Mouse (Mus musculus) C2C12 (cell line): ENCODE measurements around the gene Foxa2. TPM values are rescaled to one million over a fixed set of nuclear protein-coding genes. Genes with fewer than 3 reads are reported as not detected.
A peak's percentile ranks its signal among the peaks of the same experiment; 100 is the strongest.

Experiments
- H3K27me3 ChIP-seq: one replicate; pipeline ENCODE4 v1.6.1; 2011; ENCODE audit not compliant: control insufficient read depth, insufficient read depth, insufficient read length
- H3K36me3 ChIP-seq: one replicate; pipeline ENCODE4 v1.6.1; 2011; ENCODE audit not compliant: control insufficient read depth, insufficient read depth
- H3K4me3 ChIP-seq: one replicate; pipeline ENCODE4 v1.5.1; 2011; ENCODE audit warnings: mild to moderate bottlenecking, control low read depth; ENCODE audit not compliant: poor library complexity, insufficient read depth, severe bottlenecking
- H3K79me2 ChIP-seq: one replicate; pipeline ENCODE4 v1.6.1; 2011; ENCODE audit not compliant: control insufficient read depth, insufficient read depth
- H3K79me3 ChIP-seq: one replicate; pipeline ENCODE4 v1.6.1; 2011; ENCODE audit warnings: low read depth, control low read depth
- H3ac ChIP-seq: one replicate; pipeline ENCODE3; 2011; ENCODE audit warnings: low read depth; ENCODE audit not compliant: control insufficient read depth, insufficient read length
- CEBPB ChIP-seq: IDR thresholded peaks from one replicate; pipeline ENCODE4 v1.6.1; 2011; ENCODE audit warnings: low read depth, mild to moderate bottlenecking, control low read depth, moderate library complexity
- CTCF ChIP-seq: IDR thresholded peaks from one replicate; pipeline ENCODE4 v1.5.1; 2011; ENCODE audit not compliant: control insufficient read depth, insufficient read depth, insufficient read length
- FOSL1 ChIP-seq: IDR thresholded peaks from one replicate; pipeline ENCODE4 v1.8.0; 2011; ENCODE audit warnings: mild to moderate bottlenecking, low read length; ENCODE audit not compliant: poor library complexity, insufficient read depth, severe bottlenecking
- MAX ChIP-seq: IDR thresholded peaks from one replicate; pipeline ENCODE4 v1.6.1; 2011; ENCODE audit warnings: mild to moderate bottlenecking, control low read depth
- MYOD1 ChIP-seq: IDR thresholded peaks from one replicate; pipeline ENCODE4 v1.6.1; 2011; ENCODE audit warnings: low read depth; ENCODE audit not compliant: control insufficient read depth, insufficient read length
- MYOG ChIP-seq: IDR thresholded peaks from one replicate; pipeline ENCODE4 v1.6.1; 2011; ENCODE audit not compliant: control insufficient read depth, insufficient read length; ENCODE audit errors: extremely low read depth
- USF1 ChIP-seq: IDR thresholded peaks from one replicate; pipeline ENCODE4 v1.6.1; 2011; ENCODE audit warnings: low read depth, mild to moderate bottlenecking, control low read depth, moderate library complexity
- polyA plus RNA-seq: library from polyadenylated mRNA; unstranded; fragments of >200 nt; fragmentation: generic; extraction: Trizol; gene quantifications from one replicate; pipeline ENCODE4 v1.2.1, GENCODE M21; 2012; ENCODE audit warnings: missing spikeins

The Foxa2 gene
- polyA plus RNA-seq, 1 experiment = 3.6 TPM

GRCm38 (mm10) chr2:148044877-148045539 is 1.8 kb downstream of the Foxa2 start:
- peaks cover 13% of the 10 kb centered on the region for H3K27me3 ChIP-seq
- H3K79me3 ChIP-seq = peaks cover 2% of the 10 kb centered on the region
- peaks cover 9% of the 10 kb centered on the region for H3K79me2 ChIP-seq
- peaks cover 13% of the 10 kb centered on the region for H3K36me3 ChIP-seq
- peak overlapping the region; percentile 51 for H3K4me3 ChIP-seq
- TF ChIP-seq CEBPB (no peak), MYOG (no peak), FOSL1 (no peak), MAX (no peak), CTCF (no peak)
- H3ac ChIP-seq = peak overlapping the region; percentile 68

GRCm38 (mm10) chr2:148043976-148044876 is 2.5 kb downstream of the Foxa2 start:
- Histone ChIP-seq H3K36me3 (peaks cover 13% of the 10 kb centered on the region), H3ac (no peak overlapping the region), H3K4me3 (peak overlapping the region; percentile 51), H3K79me2 (peaks cover 9% of the 10 kb centered on the region), H3K79me3 (peaks cover 2% of the 10 kb centered on the region), H3K27me3 (peaks cover 21% of the 10 kb centered on the region)
- TF ChIP-seq MAX = no peak
- TF ChIP-seq MYOD1 = no peak
- TF ChIP-seq CTCF = no peak
- no peak for TF ChIP-seq USF1
- no peak for TF ChIP-seq MYOG
- TF ChIP-seq FOSL1 = no peak

GRCm38 (mm10) chr2:148043271-148043975 is 3.3 kb downstream of the Foxa2 start:
- no peak overlapping the region for H3K4me3 ChIP-seq
- TF ChIP-seq CTCF = no peak
- TF ChIP-seq MYOD1 = no peak
- TF ChIP-seq MYOG = no peak
- no peak for TF ChIP-seq CEBPB
- no peak for TF ChIP-seq USF1
- no peak for TF ChIP-seq FOSL1
- no peak for TF ChIP-seq MAX
- H3K27me3 ChIP-seq = peaks cover 23% of the 10 kb centered on the region
- peaks cover 13% of the 10 kb centered on the region for H3K36me3 ChIP-seq
- H3K79me2 ChIP-seq = peaks cover 9% of the 10 kb centered on the region
- H3K79me3 ChIP-seq = peaks cover 2% of the 10 kb centered on the region
- H3ac ChIP-seq = no peak overlapping the region

GRCm38 (mm10) chr2:148042126-148042640 is 4.6 kb downstream of the Foxa2 start:
- Histone ChIP-seq H3K79me2 (peaks cover 9% of the 10 kb centered on the region), H3K27me3 (peaks cover 32% of the 10 kb centered on the region)

GRCm38 (mm10) chr2:148041381-148041780 is 5.4 kb downstream of the Foxa2 start:
- Histone ChIP-seq H3ac (no peak overlapping the region), H3K4me3 (no peak overlapping the region), H3K79me2 (peaks cover 9% of the 10 kb centered on the region), H3K27me3 (peaks cover 27% of the 10 kb centered on the region), H3K36me3 (peaks cover 13% of the 10 kb centered on the region), H3K79me3 (peaks cover 2% of the 10 kb centered on the region)
- no peak for TF ChIP-seq CEBPB
- no peak for TF ChIP-seq MAX
- no peak for TF ChIP-seq MYOG
- TF ChIP-seq USF1 = no peak
- TF ChIP-seq FOSL1 = no peak
- TF ChIP-seq MYOD1 = no peak
- no peak for TF ChIP-seq CTCF

More at GRCm38 (mm10) chr2:148042126-148042640, 4.6 kb downstream of the Foxa2 start:
- Histone ChIP-seq H3ac (no peak overlapping the region), H3K79me3 (peaks cover 2% of the 10 kb centered on the region), H3K36me3 (peaks cover 13% of the 10 kb centered on the region), H3K4me3 (no peak overlapping the region)
- no peak for TF ChIP-seq CTCF
- no peak for TF ChIP-seq MYOD1
- no peak for TF ChIP-seq USF1
- no peak for TF ChIP-seq FOSL1
- TF ChIP-seq MAX = no peak
- no peak for TF ChIP-seq CEBPB
- TF ChIP-seq MYOG = no peak
